Mouse (Mus musculus) liver, embryonic 11.5 days (tissue): ENCODE measurements around the gene Zbtb43. TPM values are rescaled to one million over a fixed set of nuclear protein-coding genes. Genes with fewer than 3 reads are reported as not detected.

Experiments
- ATAC-seq: fragments of 200-750 bp; cut with Nextera tagmentation; replicated peaks from 2 replicates; pipeline ENCODE4 v1.8.0; 2017; ENCODE audit warnings: moderate number of reproducible peaks, mild to moderate bottlenecking, moderate TSS enrichment, moderate library complexity; ENCODE audit not compliant: low FRiP score
- DNase-seq: peaks from one replicate; pipeline ENCODE4 v3.0.0-alpha.2; 2017; ENCODE audit warnings: low spot score
- H3K27ac ChIP-seq: fragments of 300-500 bp; sonication (generic); 2 replicates; pipeline ENCODE4 v1.5.1; 2014; ENCODE audit warnings: mild to moderate bottlenecking, low read depth, low read length, control low read depth
- H3K27me3 ChIP-seq: fragments of 300-500 bp; sonication (generic); replicated peaks from 2 replicates; pipeline ENCODE4 v1.6.1; 2014; ENCODE audit warnings: low read length, mixed read lengths; ENCODE audit not compliant: control insufficient read depth, insufficient read depth
- H3K36me3 ChIP-seq: fragments of 300-500 bp; sonication (generic); 2 replicates; pipeline ENCODE4 v1.6.1; 2014; ENCODE audit warnings: mild to moderate bottlenecking, low read length, moderate library complexity, mixed read lengths; ENCODE audit not compliant: control insufficient read depth, insufficient read depth
- H3K4me1 ChIP-seq: fragments of 300-500 bp; sonication (generic); replicated peaks from 2 replicates; pipeline ENCODE4 v1.6.1; 2014; ENCODE audit warnings: low read length, mixed read lengths; ENCODE audit not compliant: control insufficient read depth, insufficient read depth
- H3K4me2 ChIP-seq: fragments of 300-500 bp; sonication (generic); 2 replicates; pipeline ENCODE4 v1.6.1; 2014; ENCODE audit warnings: mild to moderate bottlenecking, control low read depth, moderate library complexity
- H3K4me3 ChIP-seq: fragments of 300-500 bp; sonication (generic); 2 replicates; pipeline ENCODE4 v1.5.1; 2014; ENCODE audit warnings: low read depth, low read length, control low read depth
- H3K9ac ChIP-seq: fragments of 300-500 bp; sonication (generic); 2 replicates; pipeline ENCODE4 v1.6.1; 2014; ENCODE audit warnings: low read depth, low read length, control low read depth
- H3K9me3 ChIP-seq: fragments of 300-500 bp; sonication (generic); 2 replicates; pipeline ENCODE4 v1.6.1; 2016; ENCODE audit warnings: low read length, inconsistent platforms, mixed read lengths; ENCODE audit not compliant: control insufficient read depth
- WGBS: fragments of 180-500 bp; shearing (Covaris S2); extraction: QIAGEN DNeasy Blood & Tissue Kit; methylation state at CpG from one replicate; pipeline ENCODE4 v1.1.7; 2014; 5-methylcytosine and 5-hydroxymethylcytosine counted together
- polyA plus RNA-seq: library from polyadenylated mRNA; unstranded; fragments of >200 nt; fragmentation: Nextera tagmentation; extraction: Ambion mirVana; gene quantifications from 2 replicates; pipeline ENCODE4 v1.2.1, GENCODE M21; 2014

Gene Zbtb43
- polyA plus RNA-seq, 1 experiment from 2014 or later: 14.1 TPM

- peak overlapping the region; percentile 95 for H3K9ac ChIP-seq
- ATAC-seq (no peak), DNase-seq (peak; percentile 40)
- 6% methylated on average over 13 of the region's 13 CpGs for WGBS
- peaks cover 14% of the 10 kb centered on the region for H3K4me1 ChIP-seq
- peaks cover 4% of the 10 kb centered on the region; the same call in 1 of the 2 replicates for H3K36me3 ChIP-seq
- no peaks in the 10 kb centered on the region for H3K9me3 ChIP-seq
- H3K27ac ChIP-seq: peak overlapping the region; percentile 80
- H3K27me3 ChIP-seq: no peaks in the 10 kb centered on the region
- peak overlapping the region; percentile 90 for H3K4me2 ChIP-seq
- H3K4me3 ChIP-seq: peak overlapping the region; percentile 100
These were observed 38.1 kb downstream of the Zbtb43 start for GRCm38 (mm10) chr2:33430081-33430770.

- peak; percentile 67 for DNase-seq
These were observed 39.0 kb downstream of the Zbtb43 start for GRCm38 (mm10) chr2:33429339-33429738.

GRCm38 (mm10) chr2:33426640-33427398 is 41.5 kb downstream of the Zbtb43 start:
- Histone ChIP-seq H3K9ac (no peak overlapping the region), H3K27me3 (no peaks in the 10 kb centered on the region), H3K4me3 (no peak overlapping the region), H3K9me3 (no peaks in the 10 kb centered on the region), H3K4me1 (peaks cover 13% of the 10 kb centered on the region), H3K27ac (no peak overlapping the region), H3K4me2 (no peak overlapping the region), H3K36me3 (peaks cover 9% of the 10 kb centered on the region; the same call in 1 of the 2 replicates)
- no peak for DNase-seq
- 77% methylated on average over 10 of the region's 10 CpGs for WGBS
- ATAC-seq: no peak

More at GRCm38 (mm10) chr2:33429339-33429738, 39.0 kb downstream of the Zbtb43 start:
- peak overlapping the region; percentile 100 for H3K4me3 ChIP-seq
- peaks cover 13% of the 10 kb centered on the region for H3K4me1 ChIP-seq
- H3K27ac ChIP-seq: peak overlapping the region; percentile 76
- H3K27me3 ChIP-seq: no peaks in the 10 kb centered on the region
- peak overlapping the region; percentile 95 for H3K9ac ChIP-seq
- H3K4me2 ChIP-seq: peak overlapping the region; percentile 90
- WGBS: 26% methylated on average over 6 of the region's 6 CpGs
- H3K9me3 ChIP-seq: no peaks in the 10 kb centered on the region
- ATAC-seq: peak; percentile 62
- H3K36me3 ChIP-seq: peaks cover 6% of the 10 kb centered on the region; the same call in 1 of the 2 replicates

GRCm38 (mm10) chr2:33417454-33417853 is 50.9 kb downstream of the Zbtb43 start:
- Histone ChIP-seq H3K27ac (no peak overlapping the region), H3K36me3 (peaks cover 8% of the 10 kb centered on the region; the same call in 1 of the 2 replicates), H3K27me3 (no peaks in the 10 kb centered on the region), H3K4me1 (no peaks in the 10 kb centered on the region; the same call in 1 of the 2 replicates), H3K4me3 (no peak overlapping the region), H3K4me2 (no peak overlapping the region), H3K9ac (no peak overlapping the region), H3K9me3 (no peaks in the 10 kb centered on the region)
- WGBS: 61% methylated on average over 4 of the region's 4 CpGs
- ATAC-seq (no peak), DNase-seq (no peak)

GRCm38 (mm10) chr2:33414019-33414418 is 54.3 kb downstream of the Zbtb43 start:
- no peak overlapping the region for H3K4me2 ChIP-seq
- no peak overlapping the region for H3K27ac ChIP-seq
- peaks cover 24% of the 10 kb centered on the region for H3K36me3 ChIP-seq
- WGBS: 90% methylated on average over 13 of the region's 13 CpGs
- ATAC-seq: no peak
- no peaks in the 10 kb centered on the region; the same call in 1 of the 2 replicates for H3K4me1 ChIP-seq
- no peak overlapping the region for H3K4me3 ChIP-seq
- H3K9ac ChIP-seq: no peak overlapping the region
- H3K27me3 ChIP-seq: no peaks in the 10 kb centered on the region
- no peaks in the 10 kb centered on the region for H3K9me3 ChIP-seq
- no peak for DNase-seq

GRCm38 (mm10) chr2:33412111-33412510 is 56.2 kb downstream of the Zbtb43 start:
- H3K4me2 ChIP-seq: no peak overlapping the region
- H3K27ac ChIP-seq: no peak overlapping the region
- no peaks in the 10 kb centered on the region for H3K4me1 ChIP-seq
- no peaks in the 10 kb centered on the region for H3K27me3 ChIP-seq
- no peak overlapping the region for H3K9ac ChIP-seq
- WGBS: 87% methylated on average over 14 of the region's 14 CpGs
- no peaks in the 10 kb centered on the region for H3K9me3 ChIP-seq
- no peak overlapping the region for H3K4me3 ChIP-seq
- ATAC-seq (no peak), DNase-seq (no peak)
- peaks cover 24% of the 10 kb centered on the region for H3K36me3 ChIP-seq

- DNase-seq (no peak), ATAC-seq (peak; percentile 83)
- H3K4me1 ChIP-seq: peaks cover 18% of the 10 kb centered on the region
- no peak overlapping the region for H3K4me3 ChIP-seq
- no peaks in the 10 kb centered on the region for H3K36me3 ChIP-seq
- 42% methylated on average over 4 of the region's 4 CpGs for WGBS
- no peaks in the 10 kb centered on the region for H3K27me3 ChIP-seq
- H3K4me2 ChIP-seq: peak overlapping the region; percentile 37
- H3K27ac ChIP-seq: peak overlapping the region; percentile 60
- H3K9me3 ChIP-seq: no peaks in the 10 kb centered on the region
- H3K9ac ChIP-seq: no peak overlapping the region
These were observed 64.8 kb downstream of the Zbtb43 start for GRCm38 (mm10) chr2:33403511-33404003.

GRCm38 (mm10) chr2:33402638-33403037 is 65.7 kb downstream of the Zbtb43 start:
- DNase-seq (no peak), ATAC-seq (no peak)
- peak overlapping the region; percentile 65; the same call in 1 of the 2 replicates for H3K27ac ChIP-seq
- no peak overlapping the region for H3K4me3 ChIP-seq
- H3K4me1 ChIP-seq: peaks cover 18% of the 10 kb centered on the region
- no peaks in the 10 kb centered on the region for H3K27me3 ChIP-seq
- H3K9me3 ChIP-seq: no peaks in the 10 kb centered on the region
- H3K36me3 ChIP-seq: no peaks in the 10 kb centered on the region
- no peak overlapping the region for H3K4me2 ChIP-seq
- WGBS: 56% methylated on average over 5 of the region's 5 CpGs
- no peak overlapping the region for H3K9ac ChIP-seq
